Mouse (Mus musculus) stomach, embryonic 14.5 days (tissue): ENCODE results near the gene Mical3. TPM values are rescaled to one million over a fixed set of nuclear protein-coding genes. Genes with fewer than 3 reads are reported as not detected.

Experiments
- ATAC-seq: fragments of 200-750 bp; cut with Nextera tagmentation; 2 replicates; pipeline ENCODE4 v1.8.0; 2017; ENCODE audit warnings: low read depth, moderate TSS enrichment; ENCODE audit not compliant: insufficient number of reproducible peaks, insufficient read depth, low FRiP score
- H3K27ac ChIP-seq: fragments of 300-500 bp; sonication (generic); 2 replicates; pipeline ENCODE4 v1.5.1; 2014; ENCODE audit warnings: mild to moderate bottlenecking, low read length, moderate library complexity, mixed read lengths
- H3K27me3 ChIP-seq: fragments of 300-500 bp; sonication (generic); 2 replicates; pipeline ENCODE4 v1.6.1; 2014; ENCODE audit warnings: low read length, control low read depth, mixed read lengths; ENCODE audit not compliant: control insufficient read depth, insufficient read depth
- H3K36me3 ChIP-seq: fragments of 300-500 bp; sonication (generic); 2 replicates; pipeline ENCODE4 v1.6.1; 2014; ENCODE audit warnings: mild to moderate bottlenecking, control low read depth, low read length, moderate library complexity, mixed read lengths; ENCODE audit not compliant: control insufficient read depth, insufficient read depth
- H3K4me1 ChIP-seq: fragments of 300-500 bp; sonication (generic); 2 replicates; pipeline ENCODE4 v1.6.1; 2014; ENCODE audit warnings: low read length, control low read depth, mixed read lengths; ENCODE audit not compliant: control insufficient read depth, insufficient read depth
- H3K4me2 ChIP-seq: fragments of 300-500 bp; sonication (generic); replicated peaks from 2 replicates; pipeline ENCODE4 v1.6.1; 2014; ENCODE audit warnings: low read depth, low read length, control low read depth
- H3K4me3 ChIP-seq: fragments of 300-500 bp; sonication (generic); 2 replicates; pipeline ENCODE4 v1.5.1; 2014; ENCODE audit warnings: low read depth, low read length, control low read depth
- H3K9ac ChIP-seq: fragments of 300-500 bp; sonication (generic); replicated peaks from 2 replicates; pipeline ENCODE4 v1.6.1; 2014; ENCODE audit warnings: low read depth, mild to moderate bottlenecking, control low read depth, low read length, moderate library complexity, mixed read lengths
- H3K9me3 ChIP-seq: fragments of 300-500 bp; sonication (generic); 2 replicates; pipeline ENCODE4 v1.6.1; 2016; ENCODE audit warnings: low read depth, low read length, control low read depth; ENCODE audit not compliant: control insufficient read depth
- WGBS: fragments of 180-500 bp; shearing (Covaris S2); extraction: QIAGEN DNeasy Blood & Tissue Kit; methylation state at CpG from one replicate; pipeline ENCODE4 v1.1.7; 2014; 5-methylcytosine and 5-hydroxymethylcytosine counted together
- polyA plus RNA-seq: library from polyadenylated mRNA; unstranded; fragments of >200 nt; fragmentation: Nextera tagmentation; extraction: Ambion mirVana; gene quantifications from 2 replicates; pipeline ENCODE4 v1.2.1, GENCODE M21; 2014

Mical3 gene
- polyA plus RNA-seq, 1 experiment from 2014 or later = 24.8 TPM

GRCm38 (mm10) chr6:121082094-121082473 lies 48.7 kb downstream of the Mical3 start:
- H3K9me3 ChIP-seq = no peaks in the 10 kb centered on the region
- H3K27me3 ChIP-seq = no peaks in the 10 kb centered on the region
- no peak overlapping the region for H3K4me2 ChIP-seq
- H3K9ac ChIP-seq = no peak overlapping the region
- peaks cover 19% of the 10 kb centered on the region; the same call in 1 of the 2 replicates for H3K4me1 ChIP-seq
- no peaks in the 10 kb centered on the region for H3K36me3 ChIP-seq
- H3K4me3 ChIP-seq = no peak overlapping the region
- no peak overlapping the region for H3K27ac ChIP-seq
- whole genome bisulfite sequencing = 77% methylated on average over 10 of the region's 10 CpGs
- no peak for ATAC-seq

- no peaks in the 10 kb centered on the region for H3K9me3 ChIP-seq
- no peaks in the 10 kb centered on the region for H3K27me3 ChIP-seq
- no peaks in the 10 kb centered on the region for H3K36me3 ChIP-seq
- ATAC-seq = no peak
- H3K4me2 ChIP-seq = no peak overlapping the region
- H3K27ac ChIP-seq = no peak overlapping the region
- no peak overlapping the region for H3K4me3 ChIP-seq
- peaks cover 17% of the 10 kb centered on the region; the same call in 1 of the 2 replicates for H3K4me1 ChIP-seq
- no peak overlapping the region for H3K9ac ChIP-seq
- WGBS = 61% methylated on average over 26 of the region's 26 CpGs
Measured at GRCm38 (mm10) chr6:121081288-121082093, 49.3 kb downstream of the Mical3 start.

DNA sequence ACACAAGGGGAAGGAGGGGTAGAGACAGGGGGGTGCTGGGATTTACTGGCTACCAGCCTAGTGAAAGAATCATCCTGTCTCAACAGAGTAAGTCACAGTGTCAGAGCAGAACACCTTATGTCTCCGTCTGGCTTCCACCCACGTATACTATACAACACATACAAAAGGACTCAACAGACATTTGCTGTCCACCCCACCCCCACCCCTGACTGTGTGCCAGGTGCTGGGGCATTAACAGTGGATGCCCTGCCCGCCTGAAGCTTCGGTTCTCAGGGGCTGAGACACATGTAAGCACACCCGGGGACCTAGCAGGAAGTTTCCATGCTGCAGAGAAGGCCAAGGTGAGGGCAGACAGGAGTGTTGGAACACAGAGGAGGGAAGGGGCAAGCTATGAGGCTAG lies 52.6 kb downstream of the Mical3 start:
- H3K9me3 ChIP-seq = no peaks in the 10 kb centered on the region
- no peak overlapping the region for H3K4me2 ChIP-seq
- no peak overlapping the region for H3K4me3 ChIP-seq
- H3K27ac ChIP-seq = no peak overlapping the region
- WGBS = 81% methylated on average over 5 of the region's 5 CpGs
- no peak overlapping the region for H3K9ac ChIP-seq
- H3K36me3 ChIP-seq = no peaks in the 10 kb centered on the region
- no peak for ATAC-seq
- H3K27me3 ChIP-seq = no peaks in the 10 kb centered on the region
- H3K4me1 ChIP-seq = peaks cover 5% of the 10 kb centered on the region; the same call in 1 of the 2 replicates

DNA sequence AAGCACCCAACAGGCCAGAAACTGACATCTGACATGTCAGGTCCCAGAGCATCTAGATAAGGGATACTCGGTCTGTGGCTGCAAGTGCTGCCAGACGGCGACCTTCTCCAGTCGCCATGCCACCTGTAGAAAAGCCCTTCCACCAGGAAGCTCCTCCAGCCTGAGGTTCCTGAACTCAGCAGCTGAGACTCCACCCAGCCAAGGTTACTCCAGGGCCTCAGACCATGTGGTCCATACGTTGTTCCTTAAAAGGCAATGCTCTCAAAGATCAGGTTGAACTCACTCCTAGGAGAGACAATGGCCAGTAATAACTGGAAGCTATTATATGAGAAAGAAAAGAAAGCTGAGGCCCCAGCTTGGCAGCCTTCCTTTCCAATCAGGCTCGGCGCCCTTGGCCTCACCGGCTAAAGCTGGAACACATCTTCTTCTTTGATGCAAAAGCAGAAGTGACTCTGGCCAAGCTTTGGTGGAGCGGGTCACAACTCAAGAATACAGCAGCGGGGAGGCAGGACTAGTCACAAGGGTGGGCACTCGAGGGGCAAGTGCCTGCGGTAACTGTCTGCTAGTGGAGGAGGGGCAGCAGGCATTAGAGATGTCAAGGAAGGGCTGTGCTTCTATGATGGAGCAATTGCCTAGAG lies 53.8 kb downstream of the Mical3 start:
- H3K27ac ChIP-seq = no peak overlapping the region
- 80% methylated on average over 12 of the region's 12 CpGs for WGBS
- H3K36me3 ChIP-seq = no peaks in the 10 kb centered on the region
- H3K9me3 ChIP-seq = no peaks in the 10 kb centered on the region
- no peaks in the 10 kb centered on the region for H3K27me3 ChIP-seq
- no peak overlapping the region for H3K9ac ChIP-seq
- H3K4me2 ChIP-seq = no peak overlapping the region
- H3K4me1 ChIP-seq = peaks cover 5% of the 10 kb centered on the region; the same call in 1 of the 2 replicates
- ATAC-seq = no peak
- H3K4me3 ChIP-seq = no peak overlapping the region

GRCm38 (mm10) chr6:121075763-121076162 lies 55.0 kb downstream of the Mical3 start:
- H3K27me3 ChIP-seq = no peaks in the 10 kb centered on the region
- H3K36me3 ChIP-seq = no peaks in the 10 kb centered on the region
- H3K4me1 ChIP-seq = no peaks in the 10 kb centered on the region
- H3K4me3 ChIP-seq = no peak overlapping the region
- H3K9ac ChIP-seq = no peak overlapping the region
- 94% methylated on average over 1 of the region's 1 CpGs for WGBS
- ATAC-seq = no peak
- no peak overlapping the region for H3K4me2 ChIP-seq
- H3K27ac ChIP-seq = no peak overlapping the region
- no peaks in the 10 kb centered on the region for H3K9me3 ChIP-seq

DNA sequence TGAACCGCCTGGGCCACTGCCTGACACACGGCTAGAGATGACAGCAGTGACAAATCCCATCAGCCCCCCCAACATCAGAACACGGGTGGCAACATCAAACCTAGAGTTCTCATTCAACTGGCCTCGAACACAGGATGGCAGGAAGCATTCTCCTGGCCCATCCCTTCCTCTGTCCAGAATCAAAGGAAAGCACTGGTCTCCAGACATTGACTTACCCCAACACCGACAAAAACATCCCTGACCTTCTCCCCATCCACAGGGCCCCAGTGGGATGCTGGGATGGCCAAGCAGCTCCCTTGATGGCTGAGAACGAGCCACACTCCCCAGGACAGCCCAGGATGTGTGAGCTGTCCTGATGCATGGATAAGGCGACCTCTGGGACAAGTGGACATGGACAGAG lies 57.5 kb downstream of the Mical3 start:
- 85% methylated on average over 7 of the region's 7 CpGs for WGBS
- Histone ChIP-seq H3K4me2 (no peak overlapping the region), H3K27me3 (no peaks in the 10 kb centered on the region), H3K36me3 (no peaks in the 10 kb centered on the region), H3K9me3 (no peaks in the 10 kb centered on the region), H3K9ac (no peak overlapping the region), H3K4me3 (no peak overlapping the region), H3K27ac (no peak overlapping the region), H3K4me1 (no peaks in the 10 kb centered on the region)
- no peak for ATAC-seq

DNA sequence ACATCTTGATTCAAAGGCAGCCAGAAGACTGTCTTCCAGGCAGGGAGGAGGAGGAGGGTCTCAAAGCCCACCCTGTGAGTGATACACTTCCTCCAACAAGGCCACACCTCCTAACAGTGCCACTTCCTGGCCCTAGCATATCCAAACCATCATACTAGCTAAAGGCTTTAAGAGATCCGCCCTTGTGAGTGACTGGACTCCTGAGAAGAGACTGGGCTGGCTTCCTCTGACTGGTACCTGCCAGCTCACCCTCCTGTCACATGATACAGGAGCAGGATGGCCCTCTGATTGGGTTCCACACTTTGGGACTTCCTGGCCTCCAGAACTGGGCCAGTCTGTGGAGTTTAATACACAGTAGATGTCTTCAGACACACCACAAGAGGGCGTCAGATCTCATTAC lies 58.2 kb downstream of the Mical3 start:
- 71% methylated on average over 2 of the region's 2 CpGs for WGBS
- ATAC-seq = no peak
- Histone ChIP-seq H3K27ac (no peak overlapping the region), H3K4me3 (no peak overlapping the region), H3K9ac (no peak overlapping the region), H3K9me3 (no peaks in the 10 kb centered on the region), H3K36me3 (no peaks in the 10 kb centered on the region), H3K4me1 (peaks cover 6% of the 10 kb centered on the region; the same call in 1 of the 2 replicates), H3K27me3 (no peaks in the 10 kb centered on the region), H3K4me2 (no peak overlapping the region)

GRCm38 (mm10) chr6:121070584-121071230 lies 60.1 kb downstream of the Mical3 start:
- H3K27ac ChIP-seq = no peak overlapping the region
- H3K4me1 ChIP-seq = peaks cover 14% of the 10 kb centered on the region; the same call in 1 of the 2 replicates
- ATAC-seq = no peak

More at GRCm38 (mm10) chr6:121070584-121071230, 60.1 kb downstream of the Mical3 start:
- no peak overlapping the region for H3K9ac ChIP-seq
- H3K27me3 ChIP-seq = no peaks in the 10 kb centered on the region
- 84% methylated on average over 9 of the region's 9 CpGs for WGBS
- H3K4me3 ChIP-seq = no peak overlapping the region
- H3K36me3 ChIP-seq = no peaks in the 10 kb centered on the region
- H3K4me2 ChIP-seq = no peak overlapping the region
- H3K9me3 ChIP-seq = no peaks in the 10 kb centered on the region
